Mouse (Mus musculus): ENCODE data around the gene Bcdin3d.

- TF ChIP-seq CTCF (IDR thresholded peaks at IDR 0.05; ENCODE audit: borderline replicate concordance, insufficient read depth, low read depth, low read length) (no peak), POLR2A (IDR thresholded peaks at IDR 0.05; ENCODE audit: borderline replicate concordance, insufficient read depth, low read length) (no peak)
Measured at GRCm38 (mm10) chr15:99420521-99421014, 54.0 kb downstream of the Bcdin3d start.
